Mouse (Mus musculus): ENCODE data around the gene Ap2m1.

Gene Ap2m1

DNA sequence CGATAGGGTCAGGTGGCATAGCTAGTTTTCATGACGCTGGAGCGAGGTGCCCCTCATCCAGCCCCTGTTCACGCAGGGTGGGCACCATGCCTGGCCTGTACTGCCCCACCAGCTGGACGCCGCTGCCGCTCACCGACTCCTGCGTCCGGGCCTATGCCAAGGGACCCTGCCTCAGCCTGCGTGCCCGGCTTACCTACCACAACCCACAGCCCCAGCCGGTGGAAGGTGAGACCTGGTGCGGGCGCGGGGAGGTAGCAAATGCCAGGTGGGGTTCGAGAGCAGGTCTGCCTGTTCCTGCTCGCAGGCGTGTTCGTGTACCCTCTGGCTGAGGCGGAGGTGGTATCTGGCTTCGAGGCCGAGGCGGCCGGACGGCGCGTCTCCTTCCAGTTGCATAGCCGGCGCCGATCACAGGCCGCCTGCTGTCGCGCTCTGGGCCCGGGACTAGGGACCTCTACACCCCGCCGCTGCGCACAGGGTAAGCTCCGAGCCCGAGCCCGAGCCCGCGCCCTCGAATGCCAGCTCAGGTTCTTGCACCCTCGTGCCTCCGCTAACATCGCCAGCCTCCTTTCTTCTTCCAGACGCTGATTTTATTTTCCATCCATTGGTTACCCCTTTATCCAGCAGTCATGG is 55.9 kb downstream of the Ap2m1 start:
- DNase-seq (ENCODE audit: low read depth, low spot score): no peak
